13 mouse cellular contexts compared by ENCODE assay signal in genomic region chr4:129510723-129511412, GRCm38 (mm10). TPM values are rescaled to one million over a fixed set of nuclear protein-coding genes. Genes with fewer than 3 reads are reported as not detected.
A peak's percentile ranks its signal among the peaks of the same experiment; 100 is the strongest.
DNase-seq lines count a peak whose midpoint lies in the region; ATAC-seq lines count a peak whose summit lies in the region.
"Had no signal": no experiment of that assay in that cellular context is flagged by ENCODE, and none has a peak within 500 bp of the region (broad histone marks: within the 10 kb centered on the region; RNA-seq: fewer than 3 reads in every experiment).

No protein-coding gene starts in this region.

- no peaks in the 10 kb centered on the region for H3K9me3 ChIP-seq in midbrain, embryonic 10.5 days (replicated peaks)
- no peaks in the 10 kb centered on the region for H3K9me3 ChIP-seq in midbrain, embryonic 16.5 days (replicated peaks; ENCODE audit: control insufficient read depth, low read length, poor library complexity, severe bottlenecking)
- no peaks in the 10 kb centered on the region for H3K9me3 ChIP-seq in hindbrain, embryonic 14.5 days (ENCODE audit: control insufficient read depth, low read length)
- no peaks in the 10 kb centered on the region for H3K9me3 ChIP-seq in neural tube, embryonic 12.5 days

- 41% methylated on average over 6 of the region's 6 CpGs for WGBS in midbrain, embryonic 10.5 days
- WGBS in midbrain, embryonic 16.5 days: 39% methylated on average over 6 of the region's 6 CpGs
- WGBS in hindbrain, embryonic 14.5 days: 27% methylated on average over 6 of the region's 6 CpGs
- 36% methylated on average over 6 of the region's 6 CpGs for WGBS in neural tube, embryonic 12.5 days

- peak; percentile 30 for DNase-seq in midbrain, embryonic 10.5 days (ENCODE audit: low spot score)
- peak; percentile 34 for DNase-seq in embryo, embryonic 11 days
- DNase-seq in hindbrain, embryonic 14.5 days (ENCODE audit: low spot score): peak; percentile 50
- no peak for DNase-seq in cerebellum, adult 9-10 months
- no peak for DNase-seq in urinary bladder, postnatal 14 days (ENCODE audit: low spot score)
- DNase-seq in kidney, postnatal 10 days: no peak
- DNase-seq: heart, postnatal 4 days; lung, adult 18-20 months; right cerebral cortex, postnatal 14 days had no signal

- no peak overlapping the region for H3K9ac ChIP-seq in midbrain, embryonic 16.5 days (ENCODE audit: low read depth, low read length)
- H3K9ac ChIP-seq in hindbrain, embryonic 14.5 days: no peak overlapping the region
- no peak overlapping the region for H3K9ac ChIP-seq in neural tube, embryonic 12.5 days

- ATAC-seq in midbrain, embryonic 16.5 days: no peak
- no peak for ATAC-seq in hindbrain, embryonic 14.5 days (ENCODE audit: low FRiP score)
- ATAC-seq in neural tube, embryonic 12.5 days (ENCODE audit: low FRiP score, low read depth): no peak

- peak overlapping the region; percentile 100 for H3K27ac ChIP-seq in midbrain, embryonic 10.5 days (replicated peaks)
- H3K27ac ChIP-seq in midbrain, embryonic 16.5 days (ENCODE audit: low read length): no peak overlapping the region
- H3K27ac ChIP-seq in hindbrain, embryonic 14.5 days: peak overlapping the region; percentile 43
- H3K27ac ChIP-seq in neural tube, embryonic 12.5 days: peak overlapping the region; percentile 38; the same call in 1 of the 2 replicates
- H3K27ac ChIP-seq: kidney, postnatal 0 days had no signal

- H3K4me3 ChIP-seq in midbrain, embryonic 10.5 days: peak overlapping the region; percentile 30
- no peak overlapping the region for H3K4me3 ChIP-seq in midbrain, embryonic 16.5 days (ENCODE audit: low read depth, low read length)
- H3K4me3 ChIP-seq in hindbrain, embryonic 14.5 days (replicated peaks; ENCODE audit: low read length): no peak overlapping the region
- H3K4me3 ChIP-seq in neural tube, embryonic 12.5 days: no peak overlapping the region

- peaks cover 60% of the 10 kb centered on the region for H3K4me1 ChIP-seq in midbrain, embryonic 10.5 days
- peaks cover 11% of the 10 kb centered on the region for H3K4me1 ChIP-seq in midbrain, embryonic 16.5 days (ENCODE audit: control insufficient read depth, insufficient read depth, low read length)
- H3K4me1 ChIP-seq in hindbrain, embryonic 14.5 days (replicated peaks; ENCODE audit: control insufficient read depth, insufficient read depth, low read length): peaks cover 39% of the 10 kb centered on the region
- peaks cover 54% of the 10 kb centered on the region for H3K4me1 ChIP-seq in neural tube, embryonic 12.5 days

- no peak overlapping the region for H3K4me2 ChIP-seq in midbrain, embryonic 16.5 days (ENCODE audit: low read length)
- H3K4me2 ChIP-seq in hindbrain, embryonic 14.5 days (replicated peaks): no peak overlapping the region
- H3K4me2 ChIP-seq in neural tube, embryonic 12.5 days (replicated peaks): peak overlapping the region; percentile 27; the same call in 1 of the 2 replicates

- peaks cover 17% of the 10 kb centered on the region for H3K36me3 ChIP-seq in midbrain, embryonic 10.5 days
- no peaks in the 10 kb centered on the region; the same call in 1 of the 2 replicates for H3K36me3 ChIP-seq in midbrain, embryonic 16.5 days (ENCODE audit: control insufficient read depth, insufficient read depth, low read length)
- peaks cover 10% of the 10 kb centered on the region for H3K36me3 ChIP-seq in hindbrain, embryonic 14.5 days (replicated peaks; ENCODE audit: control insufficient read depth, insufficient read depth)
- H3K36me3 ChIP-seq in neural tube, embryonic 12.5 days: peaks cover 11% of the 10 kb centered on the region; the same call in 1 of the 2 replicates

- H3K27me3 ChIP-seq in midbrain, embryonic 10.5 days (ENCODE audit: low read depth, poor library complexity, severe bottlenecking): no peaks in the 10 kb centered on the region
- no peaks in the 10 kb centered on the region for H3K27me3 ChIP-seq in midbrain, embryonic 16.5 days (ENCODE audit: control insufficient read depth, insufficient read depth, low read depth, low read length)
- no peaks in the 10 kb centered on the region for H3K27me3 ChIP-seq in hindbrain, embryonic 14.5 days (ENCODE audit: control insufficient read depth, insufficient read depth, low read length)
- H3K27me3 ChIP-seq in neural tube, embryonic 12.5 days (replicated peaks): no peaks in the 10 kb centered on the region

RNA-seq across cellular contexts. Expression of gene Marcksl1, which starts 2.5 kb away (rescaled TPM):
- 1,603 and 1,647 TPM in 2 replicates for polyA plus RNA-seq in midbrain, embryonic 10.5 days (2016; fragmentation: Nextera tagmentation; extraction: Ambion mirVana)
- 1,543 and 1,683 TPM in 2 replicates for polyA plus RNA-seq in midbrain, embryonic 16.5 days (2015; fragmentation: Nextera tagmentation; extraction: Ambion mirVana)
- 1,580 and 1,755 TPM in 2 replicates for polyA plus RNA-seq in hindbrain, embryonic 14.5 days (2014; fragmentation: Nextera tagmentation; extraction: Ambion mirVana)
- polyA plus RNA-seq in neural tube, embryonic 12.5 days (2016; fragmentation: Nextera tagmentation; extraction: Ambion mirVana): 2,122 and 2,278 TPM in 2 replicates

RNA-seq across cellular contexts. Expression of gene Fam229a, which starts 19.9 kb away (rescaled TPM):
- polyA plus RNA-seq in midbrain, embryonic 10.5 days (2016; fragmentation: Nextera tagmentation; extraction: Ambion mirVana): not detected in 2 replicates
- 0.56 and 0.94 TPM in 2 replicates for polyA plus RNA-seq in midbrain, embryonic 16.5 days (2015; fragmentation: Nextera tagmentation; extraction: Ambion mirVana)
- 0.55 and 0.78 TPM in 2 replicates for polyA plus RNA-seq in hindbrain, embryonic 14.5 days (2014; fragmentation: Nextera tagmentation; extraction: Ambion mirVana)
- not detected in 2 replicates for polyA plus RNA-seq in neural tube, embryonic 12.5 days (2016; fragmentation: Nextera tagmentation; extraction: Ambion mirVana)

RNA-seq across cellular contexts. Expression of gene Tssk3, which starts 20.0 kb away (rescaled TPM):
- polyA plus RNA-seq in midbrain, embryonic 10.5 days (2016; fragmentation: Nextera tagmentation; extraction: Ambion mirVana): not detected in 2 replicates
- polyA plus RNA-seq in midbrain, embryonic 16.5 days (2015; fragmentation: Nextera tagmentation; extraction: Ambion mirVana): 1.2 TPM in 2 replicates
- polyA plus RNA-seq in hindbrain, embryonic 14.5 days (2014; fragmentation: Nextera tagmentation; extraction: Ambion mirVana): 0.16 and 0.46 TPM in 2 replicates
- polyA plus RNA-seq in neural tube, embryonic 12.5 days (2016; fragmentation: Nextera tagmentation; extraction: Ambion mirVana): not detected in 2 replicates
- polyA plus RNA-seq: kidney, postnatal 0 days; thymus, postnatal 0 days had no signal

RNA-seq across cellular contexts. Expression of gene Hdac1, which starts 31.6 kb away (rescaled TPM):
- polyA plus RNA-seq in midbrain, embryonic 10.5 days (2016; fragmentation: Nextera tagmentation; extraction: Ambion mirVana): 276 and 278 TPM in 2 replicates
- 74.7 and 83.2 TPM in 2 replicates for polyA plus RNA-seq in midbrain, embryonic 16.5 days (2015; fragmentation: Nextera tagmentation; extraction: Ambion mirVana)
- 76.0 and 79.8 TPM in 2 replicates for polyA plus RNA-seq in hindbrain, embryonic 14.5 days (2014; fragmentation: Nextera tagmentation; extraction: Ambion mirVana)
- 179 and 192 TPM in 2 replicates for polyA plus RNA-seq in neural tube, embryonic 12.5 days (2016; fragmentation: Nextera tagmentation; extraction: Ambion mirVana)

RNA-seq across cellular contexts. Expression of gene Bsdc1, which starts 49.5 kb away (rescaled TPM):
- 20.2 and 25.0 TPM in 2 replicates for polyA plus RNA-seq in midbrain, embryonic 10.5 days (2016; fragmentation: Nextera tagmentation; extraction: Ambion mirVana)
- polyA plus RNA-seq in midbrain, embryonic 16.5 days (2015; fragmentation: Nextera tagmentation; extraction: Ambion mirVana): 31.5 and 34.7 TPM in 2 replicates
- 29.5 and 33.8 TPM in 2 replicates for polyA plus RNA-seq in hindbrain, embryonic 14.5 days (2014; fragmentation: Nextera tagmentation; extraction: Ambion mirVana)
- polyA plus RNA-seq in neural tube, embryonic 12.5 days (2016; fragmentation: Nextera tagmentation; extraction: Ambion mirVana): 31.9 and 33.1 TPM in 2 replicates

Comparison
In these comparisons a context has a peak if more than half of its experiments do, and no peak if none do; other contexts are left out.
1. DNase-seq: peak in midbrain, embryonic 10.5 days (single experiment), embryo, embryonic 11 days (single experiment) and hindbrain, embryonic 14.5 days (single experiment); none in cerebellum, adult 9-10 months (single experiment), urinary bladder, postnatal 14 days (single experiment) and kidney, postnatal 10 days (single experiment).